Mouse (Mus musculus): ENCODE measurements around the gene Gm5640. TPM values are rescaled to one million over a fixed set of nuclear protein-coding genes. Genes with fewer than 3 reads are reported as not detected.
"Not testable (repeated sequence)": the region's sequence is repeated elsewhere in the genome, so short reads cannot be mapped to it uniquely, and the experiment has no call there.

The Gm5640 gene
- not detected in 2 replicates for polyA plus RNA-seq (2014; fragmentation: Nextera tagmentation; extraction: Ambion mirVana)

GRCm38 (mm10) chrX:74645466-74646323 is at the start of gene Gm5640:
Gm5640 (minus strand) TSS chrX:74645635.
- not testable (repeated sequence) for H3K36me3 ChIP-seq (ENCODE audit: control insufficient read depth, insufficient read depth, low read length); H3K27ac ChIP-seq (ENCODE audit: low read depth, low read length); H3K4me1 ChIP-seq (ENCODE audit: control insufficient read depth, insufficient read depth, low read length); H3K4me2 ChIP-seq (ENCODE audit: low read depth); ATAC-seq (ENCODE audit: insufficient read depth, low FRiP score, low TSS enrichment); H3K9ac ChIP-seq (ENCODE audit: low read length); H3K4me3 ChIP-seq (ENCODE audit: low read depth, low read length); H3K27me3 ChIP-seq (ENCODE audit: control insufficient read depth, insufficient read depth, low read length); H3K9me3 ChIP-seq (ENCODE audit: control insufficient read depth, low read length)
- DNase-seq (ENCODE audit: low spot score), result peak; percentile 10
- 60% methylated on average over 1 of the region's 5 CpGs for WGBS

GRCm38 (mm10) chrX:74646393-74646792 is 958 bp upstream of the Gm5640 start:
- H3K36me3 ChIP-seq (ENCODE audit: control insufficient read depth, insufficient read depth, low read length); H3K27me3 ChIP-seq (ENCODE audit: control insufficient read depth, insufficient read depth, low read length); H3K4me2 ChIP-seq (ENCODE audit: low read depth); H3K9me3 ChIP-seq (ENCODE audit: control insufficient read depth, low read length); H3K4me3 ChIP-seq (ENCODE audit: low read depth, low read length); H3K9ac ChIP-seq (ENCODE audit: low read length); H3K27ac ChIP-seq (ENCODE audit: low read depth, low read length); DNase-seq (ENCODE audit: low spot score); ATAC-seq (ENCODE audit: insufficient read depth, low FRiP score, low TSS enrichment); H3K4me1 ChIP-seq (ENCODE audit: control insufficient read depth, insufficient read depth, low read length): not testable (repeated sequence)
- no CpG with 5 or more reads among the region's 1 CpGs for WGBS

- no peaks in the 10 kb centered on the region for H3K36me3 ChIP-seq (ENCODE audit: control insufficient read depth, insufficient read depth, low read length)
- no peaks in the 10 kb centered on the region for H3K9me3 ChIP-seq (ENCODE audit: control insufficient read depth, low read length)
- no peaks in the 10 kb centered on the region for H3K4me1 ChIP-seq (ENCODE audit: control insufficient read depth, insufficient read depth, low read length)
- no peaks in the 10 kb centered on the region for H3K27me3 ChIP-seq (ENCODE audit: control insufficient read depth, insufficient read depth, low read length)
- no peak within 1 kb of the TSS for H3K4me2 ChIP-seq (ENCODE audit: low read depth)
- H3K27ac ChIP-seq (ENCODE audit: low read depth, low read length), result no peak within 1 kb of the TSS
- WGBS, result 87% methylated on average over 2 of the region's 2 CpGs
- no peak within 1 kb of the TSS for H3K4me3 ChIP-seq (ENCODE audit: low read depth, low read length)
- ATAC-seq (ENCODE audit: insufficient read depth, low FRiP score, low TSS enrichment) (no peak), DNase-seq (ENCODE audit: low spot score) (no peak)
- no peak within 1 kb of the TSS for H3K9ac ChIP-seq (ENCODE audit: low read length)
Observed at GRCm38 (mm10) chrX:74592379-74592778, 53.1 kb downstream of the Gm5640 start, which contains the start of gene Olfr1325. Olfr1325 (plus strand) TSS chrX:74592679.

Other genes starting within 250 kb of the Gm5640 start
- 59.4 and 60.7 TPM in 2 replicates for gene G6pdx, start 216.4 kb downstream of the Gm5640 start, polyA plus RNA-seq (2014; fragmentation: Nextera tagmentation; extraction: Ambion mirVana)
- gene Gm6880, start 164.2 kb downstream of the Gm5640 start, polyA plus RNA-seq (2014; fragmentation: Nextera tagmentation; extraction: Ambion mirVana), result not detected in 2 replicates
- gene Olfr1326-ps1, start 70.7 kb downstream of the Gm5640 start, polyA plus RNA-seq (2014; fragmentation: Nextera tagmentation; extraction: Ambion mirVana), result not detected in 2 replicates
- gene Olfr1325, start 53.0 kb downstream of the Gm5640 start, polyA plus RNA-seq (2014; fragmentation: Nextera tagmentation; extraction: Ambion mirVana), result not detected in 2 replicates
- not detected in 2 replicates for gene Gm6890, start 95.3 kb upstream of the Gm5640 start, polyA plus RNA-seq (2014; fragmentation: Nextera tagmentation; extraction: Ambion mirVana)
- gene Gm5936, start 191.6 kb upstream of the Gm5640 start, polyA plus RNA-seq (2014; fragmentation: Nextera tagmentation; extraction: Ambion mirVana), result not detected in 2 replicates

Measured in neural tube, embryonic 11.5 days (tissue).